Mouse (Mus musculus): ENCODE results near the gene Wnt11.

Wnt11 gene

GRCm38 (mm10) chr7:98834711-98835321, at the start of gene Wnt11:
TSS of gene Wnt11 (plus strand) at chr7:98835112.
- DNase-seq (ENCODE audit: extremely low read depth, low read depth, low spot score): no peak

- DNase-seq (ENCODE audit: extremely low read depth, low read depth, low spot score): no peak
These were observed 47.9 kb upstream of the Wnt11 start for GRCm38 (mm10) chr7:98786792-98787612.

GRCm38 (mm10) chr7:98788721-98789120, 46.2 kb upstream of the Wnt11 start:
- DNase-seq (ENCODE audit: extremely low read depth, low read depth, low spot score): no peak

- no peak for DNase-seq (ENCODE audit: extremely low read depth, low read depth, low spot score)
These were observed 45.8 kb upstream of the Wnt11 start for GRCm38 (mm10) chr7:98789121-98789520.

GRCm38 (mm10) chr7:98791864-98792263, 43.0 kb upstream of the Wnt11 start:
- no peak for DNase-seq (ENCODE audit: extremely low read depth, low read depth, low spot score)

GRCm38 (mm10) chr7:98793811-98794210, 41.1 kb upstream of the Wnt11 start:
- DNase-seq (ENCODE audit: extremely low read depth, low read depth, low spot score): no peak

GRCm38 (mm10) chr7:98794444-98794843, 40.5 kb upstream of the Wnt11 start:
- DNase-seq (ENCODE audit: extremely low read depth, low read depth, low spot score): no peak

- DNase-seq (ENCODE audit: extremely low read depth, low read depth, low spot score): no peak
These were observed 39.3 kb upstream of the Wnt11 start for GRCm38 (mm10) chr7:98795637-98796036.

GRCm38 (mm10) chr7:98797347-98798133, 37.4 kb upstream of the Wnt11 start:
- no peak for DNase-seq (ENCODE audit: extremely low read depth, low read depth, low spot score)

- no peak for DNase-seq (ENCODE audit: extremely low read depth, low read depth, low spot score)
These were observed 36.8 kb upstream of the Wnt11 start for GRCm38 (mm10) chr7:98798134-98798417.

- DNase-seq (ENCODE audit: extremely low read depth, low read depth, low spot score): no peak
These were observed 34.5 kb upstream of the Wnt11 start for GRCm38 (mm10) chr7:98800435-98800834.

- DNase-seq (ENCODE audit: extremely low read depth, low read depth, low spot score): no peak
These were observed 33.8 kb upstream of the Wnt11 start for GRCm38 (mm10) chr7:98801086-98801485.

- DNase-seq (ENCODE audit: extremely low read depth, low read depth, low spot score): no peak
These were observed 31.7 kb upstream of the Wnt11 start for GRCm38 (mm10) chr7:98803181-98803580.

- DNase-seq (ENCODE audit: extremely low read depth, low read depth, low spot score): no peak
These were observed 29.8 kb upstream of the Wnt11 start for GRCm38 (mm10) chr7:98804841-98805772.

GRCm38 (mm10) chr7:98806961-98807360, 28.0 kb upstream of the Wnt11 start:
- DNase-seq (ENCODE audit: extremely low read depth, low read depth, low spot score): no peak

GRCm38 (mm10) chr7:98809372-98809771, 25.5 kb upstream of the Wnt11 start:
- no peak for DNase-seq (ENCODE audit: extremely low read depth, low read depth, low spot score)

- DNase-seq (ENCODE audit: extremely low read depth, low read depth, low spot score): no peak
These were observed 24.3 kb upstream of the Wnt11 start for GRCm38 (mm10) chr7:98810619-98811018.

- no peak for DNase-seq (ENCODE audit: extremely low read depth, low read depth, low spot score)
These were observed 14.4 kb upstream of the Wnt11 start for GRCm38 (mm10) chr7:98820501-98820900.

- DNase-seq (ENCODE audit: extremely low read depth, low read depth, low spot score): no peak
These were observed 12.0 kb upstream of the Wnt11 start for GRCm38 (mm10) chr7:98822881-98823280.

GRCm38 (mm10) chr7:98823896-98824822, 10.8 kb upstream of the Wnt11 start:
- DNase-seq (ENCODE audit: extremely low read depth, low read depth, low spot score): no peak
